Mouse (Mus musculus) gonadal fat pad, adult 2 months (tissue): Measurements from ENCODE around the gene Chit1. TPM values are rescaled to one million over a fixed set of nuclear protein-coding genes. Genes with fewer than 3 reads are reported as not detected.

Experiments
- DNase-seq: peaks from one replicate; pipeline ENCODE4 v3.0.0-alpha.2; 2012; ENCODE audit warnings: low read depth
- polyA plus RNA-seq: library from polyadenylated mRNA; depleted of rRNA; stranded (reverse); fragments of >200 nt; gene quantifications from 2 replicates; pipeline ENCODE4 v1.2.3, GENCODE M21; 2012

Gene Chit1
- polyA plus RNA-seq, 1 experiment = 0.08 TPM

GRCm38 (mm10) chr1:134079477-134080163 is 31.4 kb upstream of the Chit1 start:
- DNase-seq = no peak

GRCm38 (mm10) chr1:134080406-134080805 is 30.6 kb upstream of the Chit1 start:
- no peak for DNase-seq

GRCm38 (mm10) chr1:134080881-134081450 is 30.1 kb upstream of the Chit1 start:
- DNase-seq = no peak

- DNase-seq = no peak
These were observed 28.0 kb upstream of the Chit1 start for GRCm38 (mm10) chr1:134082987-134083516.

GRCm38 (mm10) chr1:134083676-134084075 is 27.4 kb upstream of the Chit1 start:
- DNase-seq = no peak

- DNase-seq = no peak
These were observed 26.9 kb upstream of the Chit1 start for GRCm38 (mm10) chr1:134084128-134084527.

GRCm38 (mm10) chr1:134086017-134086416 is 25.0 kb upstream of the Chit1 start:
- DNase-seq = no peak

GRCm38 (mm10) chr1:134086811-134087398 is 24.1 kb upstream of the Chit1 start:
- DNase-seq = no peak

GRCm38 (mm10) chr1:134089074-134089473 is 22.0 kb upstream of the Chit1 start:
- no peak for DNase-seq

GRCm38 (mm10) chr1:134091851-134092250 is 19.2 kb upstream of the Chit1 start:
- DNase-seq = no peak

- DNase-seq = no peak
These were observed 18.7 kb upstream of the Chit1 start for GRCm38 (mm10) chr1:134092368-134092767.

- no peak for DNase-seq
These were observed 17.9 kb upstream of the Chit1 start for GRCm38 (mm10) chr1:134092852-134093770.

- no peak for DNase-seq
These were observed 17.1 kb upstream of the Chit1 start for GRCm38 (mm10) chr1:134093771-134094526.

- DNase-seq = no peak
These were observed 15.9 kb upstream of the Chit1 start for GRCm38 (mm10) chr1:134095033-134095612.

GRCm38 (mm10) chr1:134095721-134096120 is 15.3 kb upstream of the Chit1 start:
- DNase-seq = no peak

GRCm38 (mm10) chr1:134096264-134096934 is 14.6 kb upstream of the Chit1 start:
- DNase-seq = no peak

- no peak for DNase-seq
These were observed 13.8 kb upstream of the Chit1 start for GRCm38 (mm10) chr1:134097080-134097855.

- DNase-seq = no peak
These were observed 12.9 kb upstream of the Chit1 start for GRCm38 (mm10) chr1:134097956-134098725.
